Mouse (Mus musculus): ENCODE measurements around the gene Drc7. TPM values are rescaled to one million over a fixed set of nuclear protein-coding genes. Genes with fewer than 3 reads are reported as not detected.

Gene Drc7
- polyA plus RNA-seq, 1 experiment, result not detected

DNA sequence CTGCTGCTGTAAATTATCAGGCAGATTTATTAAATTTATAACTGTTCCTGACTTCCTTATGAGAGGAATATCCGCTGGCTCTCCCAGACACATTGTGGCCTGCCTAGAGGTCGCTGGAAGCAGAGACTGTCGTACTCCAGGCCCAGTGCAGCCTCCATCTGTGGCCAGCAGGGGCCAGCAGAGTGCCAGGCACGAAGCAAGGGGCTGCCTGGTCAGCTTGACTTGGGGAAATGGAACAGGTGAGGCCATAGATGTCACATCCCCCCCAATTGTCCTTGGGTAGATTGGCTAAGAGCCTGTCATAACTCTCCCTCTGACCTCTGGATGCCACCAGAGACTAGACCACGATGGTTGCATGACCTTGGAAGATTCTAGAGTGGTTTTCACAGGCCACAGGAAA, 44.1 kb downstream of the Drc7 start:
- no peaks in the 10 kb centered on the region for H3K27me3 ChIP-seq (ENCODE audit: control insufficient read depth)
- H3K4me1 ChIP-seq (ENCODE audit: control insufficient read depth), result no peaks in the 10 kb centered on the region
- no peaks in the 10 kb centered on the region for H3K9me3 ChIP-seq (ENCODE audit: control insufficient read depth, low read length)
- TF ChIP-seq TAL1 (IDR thresholded peaks at IDR 0.05; ENCODE audit: low read length), result no peak
- no peak for TF ChIP-seq GATA1 (IDR thresholded peaks at IDR 0.05; ENCODE audit: low read length)
- H3K36me3 ChIP-seq (ENCODE audit: control insufficient read depth), result peaks cover 77% of the 10 kb centered on the region
- H3K4me3 ChIP-seq (replicated peaks), result no peak overlapping the region

DNA sequence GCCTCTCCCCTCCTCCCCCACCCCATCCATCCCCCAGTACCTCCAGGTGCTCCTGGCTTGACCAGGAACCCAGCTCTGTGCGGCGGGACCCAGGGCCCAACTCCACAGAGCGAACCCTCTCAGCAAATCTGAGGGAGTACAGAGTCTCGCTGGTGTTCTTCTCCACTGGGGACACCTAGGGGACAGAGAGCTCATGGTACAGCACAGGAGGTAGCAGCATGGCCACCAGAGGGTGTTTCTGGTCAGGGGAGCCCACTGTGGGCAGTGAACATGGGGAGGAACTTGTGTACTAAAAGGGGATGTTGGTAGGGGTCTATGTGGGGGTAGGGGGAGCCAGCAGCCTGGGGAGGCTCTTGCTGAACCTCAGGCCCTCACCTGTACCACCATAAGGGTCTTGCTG, 47.1 kb downstream of the Drc7 start:
- no peaks in the 10 kb centered on the region for H3K27me3 ChIP-seq (ENCODE audit: control insufficient read depth)
- H3K9me3 ChIP-seq (ENCODE audit: control insufficient read depth, low read length), result no peaks in the 10 kb centered on the region
- H3K4me1 ChIP-seq (ENCODE audit: control insufficient read depth), result no peaks in the 10 kb centered on the region
- no peak for TF ChIP-seq GATA1 (IDR thresholded peaks at IDR 0.05; ENCODE audit: low read length)
- TF ChIP-seq TAL1 (IDR thresholded peaks at IDR 0.05; ENCODE audit: low read length), result no peak
- H3K4me3 ChIP-seq (replicated peaks), result no peak overlapping the region
- H3K36me3 ChIP-seq (ENCODE audit: control insufficient read depth), result peaks cover 55% of the 10 kb centered on the region

DNA sequence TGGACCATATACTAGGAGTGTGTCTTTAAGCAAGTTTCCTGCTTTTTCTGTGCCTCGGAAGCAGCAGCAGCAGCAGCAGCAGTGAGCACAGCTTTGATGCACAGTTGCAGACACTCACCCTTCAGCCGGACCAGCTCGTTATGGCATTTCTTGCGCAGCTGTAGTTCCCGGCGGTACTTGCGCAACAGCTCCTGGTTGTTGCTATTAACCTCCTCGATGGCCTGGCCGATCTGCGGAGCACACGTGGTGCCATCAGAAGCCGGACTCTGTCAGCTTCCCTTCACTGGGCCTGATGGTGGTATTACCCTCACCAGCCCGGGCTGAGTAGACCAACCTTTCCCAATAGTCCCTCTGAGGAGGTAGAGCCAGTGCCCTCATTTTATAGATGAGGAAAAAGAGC, 52.4 kb downstream of the Drc7 start:
- H3K4me1 ChIP-seq (ENCODE audit: control insufficient read depth), result no peaks in the 10 kb centered on the region
- no peaks in the 10 kb centered on the region for H3K9me3 ChIP-seq (ENCODE audit: control insufficient read depth, low read length)
- H3K36me3 ChIP-seq (ENCODE audit: control insufficient read depth), result peaks cover 14% of the 10 kb centered on the region; the same call in 1 of the 2 replicates
- TF ChIP-seq GATA1 (IDR thresholded peaks at IDR 0.05; ENCODE audit: low read length) (no peak), TAL1 (IDR thresholded peaks at IDR 0.05; ENCODE audit: low read length) (no peak)
- no peaks in the 10 kb centered on the region for H3K27me3 ChIP-seq (ENCODE audit: control insufficient read depth)
- no peak overlapping the region for H3K4me3 ChIP-seq (replicated peaks)

DNA sequence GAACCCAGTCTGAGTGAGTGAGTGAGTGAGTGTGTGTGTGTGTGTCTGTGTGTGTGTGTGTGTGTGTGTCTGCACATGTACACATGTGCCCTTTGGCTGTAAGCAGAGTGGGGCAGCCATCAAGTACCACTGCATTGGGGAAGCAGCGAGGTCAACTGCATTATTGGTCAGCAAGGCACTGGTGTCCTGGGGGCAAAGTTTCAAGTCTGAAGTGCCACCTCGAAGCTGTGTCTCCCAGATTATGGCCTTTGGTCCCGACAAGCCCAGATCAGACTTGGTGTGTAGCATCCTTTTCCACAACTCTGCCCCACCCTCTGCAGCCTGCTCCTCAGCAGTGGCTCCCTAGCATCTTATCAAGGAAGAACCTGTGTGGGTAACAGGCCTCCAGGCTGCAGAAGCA, 57.7 kb downstream of the Drc7 start:
- Histone ChIP-seq H3K4me3 (replicated peaks) (no peak overlapping the region), H3K36me3 (ENCODE audit: control insufficient read depth) (peaks cover 2% of the 10 kb centered on the region; the same call in 1 of the 2 replicates), H3K9me3 (ENCODE audit: control insufficient read depth, low read length) (no peaks in the 10 kb centered on the region), H3K4me1 (ENCODE audit: control insufficient read depth) (no peaks in the 10 kb centered on the region), H3K27me3 (ENCODE audit: control insufficient read depth) (no peaks in the 10 kb centered on the region)
- TF ChIP-seq TAL1 (IDR thresholded peaks at IDR 0.05; ENCODE audit: low read length) (no peak), GATA1 (IDR thresholded peaks at IDR 0.05; ENCODE audit: low read length) (no peak)

DNA sequence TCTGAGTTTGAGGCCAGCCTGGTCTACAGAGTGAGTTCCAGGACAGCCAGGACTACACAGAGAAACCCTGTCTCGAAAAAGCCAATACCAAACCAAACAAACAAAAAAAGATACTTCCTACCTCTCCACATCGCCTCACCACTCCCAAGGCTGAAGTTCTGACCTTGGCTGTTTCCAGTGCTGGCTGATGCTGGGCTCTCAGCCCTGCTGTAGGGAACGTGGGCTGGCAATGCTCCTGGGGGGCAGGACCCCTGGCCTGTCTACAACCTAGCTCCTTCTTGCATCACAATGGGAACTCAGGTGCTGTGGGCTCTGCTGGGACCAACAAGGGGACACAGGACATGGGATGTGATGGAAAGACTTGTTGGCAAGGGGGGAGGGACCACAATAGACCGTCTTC, 58.2 kb downstream of the Drc7 start:
- Histone ChIP-seq H3K27me3 (ENCODE audit: control insufficient read depth) (no peaks in the 10 kb centered on the region), H3K4me3 (replicated peaks) (no peak overlapping the region), H3K4me1 (ENCODE audit: control insufficient read depth) (no peaks in the 10 kb centered on the region), H3K9me3 (ENCODE audit: control insufficient read depth, low read length) (no peaks in the 10 kb centered on the region), H3K36me3 (ENCODE audit: control insufficient read depth) (peaks cover 2% of the 10 kb centered on the region; the same call in 1 of the 2 replicates)
- no peak for TF ChIP-seq GATA1 (IDR thresholded peaks at IDR 0.05; ENCODE audit: low read length)
- no peak for TF ChIP-seq TAL1 (IDR thresholded peaks at IDR 0.05; ENCODE audit: low read length)

DNA sequence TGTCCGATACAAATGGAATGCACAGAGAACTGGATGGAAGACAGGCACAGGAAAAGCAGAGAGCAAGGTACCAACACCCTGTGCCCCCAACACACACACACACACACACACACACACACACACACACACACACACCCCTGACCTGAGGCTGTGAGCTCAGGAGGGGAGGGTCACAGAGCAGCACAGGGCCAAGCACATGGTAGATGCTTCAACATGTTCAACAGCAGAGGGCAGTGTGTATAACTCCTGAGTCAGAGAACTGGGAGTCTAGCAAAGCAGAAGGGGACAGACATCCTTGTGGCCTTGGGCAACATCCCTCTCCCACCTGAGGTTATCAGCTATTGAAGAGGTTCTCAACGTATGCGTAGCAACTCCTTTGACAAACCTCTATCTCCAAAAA, 58.8 kb downstream of the Drc7 start:
- H3K9me3 ChIP-seq (ENCODE audit: control insufficient read depth, low read length), result no peaks in the 10 kb centered on the region
- no peak overlapping the region for H3K4me3 ChIP-seq (replicated peaks)
- peaks cover 2% of the 10 kb centered on the region; the same call in 1 of the 2 replicates for H3K36me3 ChIP-seq (ENCODE audit: control insufficient read depth)
- H3K4me1 ChIP-seq (ENCODE audit: control insufficient read depth), result no peaks in the 10 kb centered on the region
- no peaks in the 10 kb centered on the region for H3K27me3 ChIP-seq (ENCODE audit: control insufficient read depth)
- TF ChIP-seq TAL1 (IDR thresholded peaks at IDR 0.05; ENCODE audit: low read length), result no peak

DNA sequence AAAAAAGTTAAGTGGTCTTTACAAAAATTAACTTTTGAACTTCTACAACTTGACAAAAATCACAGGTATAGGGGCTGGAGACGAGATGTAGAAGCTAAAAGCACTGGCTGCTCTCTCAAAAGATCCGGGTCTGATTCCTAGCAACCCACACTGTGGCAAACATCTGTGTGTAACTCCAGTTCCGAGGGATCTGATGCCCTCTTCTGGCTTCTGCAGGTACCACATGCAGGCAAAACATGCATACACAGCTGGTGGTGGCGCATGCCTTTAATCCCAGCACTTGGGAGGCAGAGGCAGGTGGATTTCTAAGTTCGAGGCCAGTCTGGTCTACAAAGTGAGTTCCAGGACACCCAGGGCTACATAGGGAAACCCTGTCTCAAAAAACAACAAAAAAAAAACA, 68.6 kb downstream of the Drc7 start:
- no peaks in the 10 kb centered on the region for H3K4me1 ChIP-seq (ENCODE audit: control insufficient read depth)
- H3K36me3 ChIP-seq (ENCODE audit: control insufficient read depth), result no peaks in the 10 kb centered on the region; the same call in 1 of the 2 replicates
- no peak overlapping the region for H3K4me3 ChIP-seq (replicated peaks)
- H3K27me3 ChIP-seq (ENCODE audit: control insufficient read depth), result no peaks in the 10 kb centered on the region
- H3K9me3 ChIP-seq (ENCODE audit: control insufficient read depth, low read length), result no peaks in the 10 kb centered on the region
- no peak for TF ChIP-seq TAL1 (IDR thresholded peaks at IDR 0.05; ENCODE audit: low read length)
- no peak for TF ChIP-seq GATA1 (IDR thresholded peaks at IDR 0.05; ENCODE audit: low read length)

DNA sequence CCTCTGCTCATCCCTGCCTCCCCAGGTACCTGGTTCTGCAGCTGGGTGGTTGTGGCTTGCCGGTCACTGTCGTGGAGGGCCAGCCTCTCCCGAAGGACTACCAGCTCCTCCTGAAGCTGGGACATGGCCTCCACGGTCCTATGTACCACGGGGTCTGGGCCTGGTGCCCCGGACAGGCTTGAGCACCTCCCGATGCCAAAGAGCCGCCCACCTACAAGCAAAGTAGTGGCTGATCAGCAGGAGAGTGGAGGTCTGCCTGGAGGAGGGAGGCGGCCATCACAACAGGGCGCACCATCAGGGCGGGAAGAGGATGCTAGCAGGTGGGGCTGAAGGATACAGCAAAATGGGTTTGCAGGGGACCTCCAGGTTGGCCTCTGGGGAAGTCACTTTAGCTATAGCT, 71.6 kb downstream of the Drc7 start:
- H3K27me3 ChIP-seq (ENCODE audit: control insufficient read depth), result no peaks in the 10 kb centered on the region
- H3K36me3 ChIP-seq (ENCODE audit: control insufficient read depth), result no peaks in the 10 kb centered on the region; the same call in 1 of the 2 replicates
- H3K9me3 ChIP-seq (ENCODE audit: control insufficient read depth, low read length), result no peaks in the 10 kb centered on the region
- no peak overlapping the region for H3K4me3 ChIP-seq (replicated peaks)
- no peaks in the 10 kb centered on the region for H3K4me1 ChIP-seq (ENCODE audit: control insufficient read depth)
- TF ChIP-seq GATA1 (IDR thresholded peaks at IDR 0.05; ENCODE audit: low read length) (no peak), TAL1 (IDR thresholded peaks at IDR 0.05; ENCODE audit: low read length) (no peak)

DNA sequence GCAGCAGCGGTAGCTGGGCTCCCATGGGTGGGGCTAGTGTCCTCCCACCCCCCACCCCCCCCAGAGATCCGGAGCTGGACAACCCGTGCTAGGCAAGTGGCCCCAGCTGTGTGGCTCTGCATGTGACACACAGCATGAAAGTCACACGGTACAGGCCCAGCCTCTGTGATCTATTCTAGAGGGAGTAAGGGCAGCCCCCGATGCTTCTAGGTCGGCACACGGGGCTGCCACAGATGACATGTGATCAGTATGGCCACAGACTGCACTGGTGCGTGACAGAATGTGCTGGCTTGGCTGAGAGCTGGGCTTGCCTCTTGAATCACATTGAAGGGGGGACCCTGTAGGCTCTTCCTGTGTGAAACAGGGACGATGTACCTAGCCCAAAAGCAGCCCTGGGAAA, 72.8 kb downstream of the Drc7 start:
- Histone ChIP-seq H3K4me1 (ENCODE audit: control insufficient read depth) (no peaks in the 10 kb centered on the region), H3K27me3 (ENCODE audit: control insufficient read depth) (no peaks in the 10 kb centered on the region), H3K36me3 (ENCODE audit: control insufficient read depth) (no peaks in the 10 kb centered on the region; the same call in 1 of the 2 replicates), H3K4me3 (replicated peaks) (no peak overlapping the region), H3K9me3 (ENCODE audit: control insufficient read depth, low read length) (no peaks in the 10 kb centered on the region)
- TF ChIP-seq GATA1 (IDR thresholded peaks at IDR 0.05; ENCODE audit: low read length), result no peak
- TF ChIP-seq TAL1 (IDR thresholded peaks at IDR 0.05; ENCODE audit: low read length), result no peak

Other genes with a start within 250 kb of the Drc7 start
- not detected in 2 replicates for gene Ccl17, start 244.7 kb upstream of the Drc7 start, polyA plus RNA-seq (2012)
- gene Coq9, start 216.8 kb upstream of the Drc7 start, polyA plus RNA-seq (2012), result 6.4 and 9.5 TPM in 2 replicates
- 37.6 and 98.2 TPM in 2 replicates for gene Ciapin1, start 216.7 kb upstream of the Drc7 start, polyA plus RNA-seq (2012)
- gene Polr2c, start 197.7 kb upstream of the Drc7 start, polyA plus RNA-seq (2012), result 3.5 and 4.1 TPM in 2 replicates
- 11.8 and 12.5 TPM in 2 replicates for gene Dok4, start 178.8 kb upstream of the Drc7 start, polyA plus RNA-seq (2012)
- gene Ccdc102a, start 137.0 kb upstream of the Drc7 start, polyA plus RNA-seq (2012), result 0.02 and 0.06 TPM in 2 replicates
- gene Adgrg5, start 131.4 kb upstream of the Drc7 start, polyA plus RNA-seq (2012), result 0.03 TPM in 1 of 2 replicates, not detected in the other
- 14.3 and 18.4 TPM in 2 replicates for gene Adgrg1, start 80.4 kb upstream of the Drc7 start, polyA plus RNA-seq (2012)
- gene Adgrg3, start 37.4 kb upstream of the Drc7 start, polyA plus RNA-seq (2012), result 0.08 and 0.17 TPM in 2 replicates
- gene Katnb1, start 26.1 kb downstream of the Drc7 start, polyA plus RNA-seq (2012), result 2.6 and 3.9 TPM in 2 replicates
- gene Kifc3, start 147.7 kb downstream of the Drc7 start, polyA plus RNA-seq (2012), result 0.03 and 0.04 TPM in 2 replicates